Mouse (Mus musculus) lung, postnatal 0 days (tissue): ENCODE measurements around the gene Sema4g. TPM values are rescaled to one million over a fixed set of nuclear protein-coding genes. Genes with fewer than 3 reads are reported as not detected.

ENCODE experiments used
- ATAC-seq: fragments of 200-750 bp; cut with Nextera tagmentation; 2 replicates; pipeline ENCODE4 v1.8.0; 2017; ENCODE audit warnings: moderate library complexity
- DNase-seq: peaks from one replicate; pipeline ENCODE4 v3.0.0-alpha.2; 2016; ENCODE audit warnings: low spot score
- H3K27ac ChIP-seq: fragments of 300-500 bp; sonication (generic); 2 replicates; pipeline ENCODE4 v1.5.1; 2014; ENCODE audit warnings: antibody characterized with exemption, mild to moderate bottlenecking, low read length, mixed read lengths
- H3K27me3 ChIP-seq: fragments of 300-500 bp; sonication (generic); replicated peaks from 2 replicates; pipeline ENCODE4 v1.6.1; 2014; ENCODE audit warnings: low read length, mixed read lengths; ENCODE audit not compliant: insufficient read depth
- H3K36me3 ChIP-seq: fragments of 300-500 bp; sonication (generic); 2 replicates; pipeline ENCODE4 v1.6.1; 2014; ENCODE audit warnings: low read length, mixed read lengths; ENCODE audit not compliant: insufficient read depth
- H3K4me1 ChIP-seq: fragments of 300-500 bp; sonication (generic); 2 replicates; pipeline ENCODE4 v1.6.1; 2014; ENCODE audit warnings: antibody characterized with exemption, low read depth, low read length, mixed read lengths; ENCODE audit not compliant: insufficient read depth
- H3K4me2 ChIP-seq: fragments of 300-500 bp; sonication (generic); replicated peaks from 2 replicates; pipeline ENCODE4 v1.6.1; 2014; ENCODE audit warnings: low read depth, mild to moderate bottlenecking, low read length, moderate library complexity, mixed read lengths
- H3K4me3 ChIP-seq: fragments of 300-500 bp; sonication (generic); 2 replicates; pipeline ENCODE4 v1.5.1; 2014; ENCODE audit warnings: low read depth, low read length
- H3K9ac ChIP-seq: fragments of 300-500 bp; sonication (generic); replicated peaks from 2 replicates; pipeline ENCODE4 v1.6.1; 2014; ENCODE audit warnings: low read depth, mild to moderate bottlenecking
- H3K9me3 ChIP-seq: fragments of 300-500 bp; sonication (generic); 2 replicates; pipeline ENCODE4 v1.6.1; 2016; ENCODE audit warnings: low read length, mixed read lengths
- CTCF ChIP-seq: IDR thresholded peaks from 2 replicates; pipeline ENCODE4 v1.5.1; 2016; ENCODE audit warnings: antibody characterized with exemption, mild to moderate bottlenecking
- EP300 ChIP-seq: IDR thresholded peaks from 2 replicates; pipeline ENCODE4 v1.6.1; 2016; ENCODE audit warnings: antibody characterized with exemption, mild to moderate bottlenecking, control low read depth
- WGBS: fragments of 180-500 bp; shearing (Covaris S2); extraction: QIAGEN DNeasy Blood & Tissue Kit; methylation state at CpG from one replicate; pipeline ENCODE4 v1.1.7; 2014; 5-methylcytosine and 5-hydroxymethylcytosine counted together
- polyA plus RNA-seq: library from polyadenylated mRNA; unstranded; fragments of >200 nt; fragmentation: Nextera tagmentation; extraction: Ambion mirVana; gene quantifications from 2 replicates; pipeline ENCODE4 v1.2.1, GENCODE M21; 2015

Sema4g gene
- polyA plus RNA-seq, 1 experiment from 2014 or later = 0.47 TPM

DNA sequence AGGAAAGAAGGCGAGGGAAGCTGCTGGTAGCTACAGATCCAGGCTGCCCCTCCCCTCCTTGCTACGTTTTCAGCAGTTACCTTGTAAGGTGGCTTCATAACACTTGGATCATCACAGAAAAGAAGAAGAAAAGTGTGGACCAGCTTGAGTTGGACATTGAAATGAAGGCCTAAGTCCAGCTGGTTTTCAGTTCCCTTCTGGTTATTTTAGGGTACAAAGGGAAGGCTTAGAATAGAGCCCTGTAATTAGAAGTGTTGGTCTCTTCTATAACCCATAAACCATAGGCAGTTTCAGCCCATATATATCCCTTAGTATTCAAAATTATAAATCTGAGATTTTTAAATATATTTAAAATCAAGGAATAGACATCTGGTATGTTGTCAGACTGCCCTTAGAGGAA is 8.1 kb upstream of the Sema4g start:
- Histone ChIP-seq H3K27me3 (no peaks in the 10 kb centered on the region), H3K4me2 (no peak overlapping the region), H3K4me3 (no peak overlapping the region), H3K27ac (no peak overlapping the region), H3K9ac (no peak overlapping the region), H3K4me1 (no peaks in the 10 kb centered on the region), H3K36me3 (peaks cover 18% of the 10 kb centered on the region; the same call in 1 of the 2 replicates), H3K9me3 (no peaks in the 10 kb centered on the region)
- TF ChIP-seq EP300 = no peak
- no peak for TF ChIP-seq CTCF
- WGBS = 95% methylated on average over 2 of the region's 2 CpGs
- no peak for ATAC-seq
- DNase-seq = no peak

- H3K4me2 ChIP-seq = no peak overlapping the region
- no peaks in the 10 kb centered on the region for H3K4me1 ChIP-seq
- no peaks in the 10 kb centered on the region for H3K27me3 ChIP-seq
- H3K36me3 ChIP-seq = peaks cover 13% of the 10 kb centered on the region; the same call in 1 of the 2 replicates
- DNase-seq = no peak
- H3K4me3 ChIP-seq = no peak overlapping the region
- TF ChIP-seq CTCF = no peak
- TF ChIP-seq EP300 = no peak
- no peak for ATAC-seq
- no peaks in the 10 kb centered on the region for H3K9me3 ChIP-seq
- 65% methylated on average over 7 of the region's 7 CpGs for WGBS
- no peak overlapping the region for H3K9ac ChIP-seq
- no peak overlapping the region for H3K27ac ChIP-seq
Observed at GRCm38 (mm10) chr19:44982477-44983115, 6.3 kb upstream of the Sema4g start.

DNA sequence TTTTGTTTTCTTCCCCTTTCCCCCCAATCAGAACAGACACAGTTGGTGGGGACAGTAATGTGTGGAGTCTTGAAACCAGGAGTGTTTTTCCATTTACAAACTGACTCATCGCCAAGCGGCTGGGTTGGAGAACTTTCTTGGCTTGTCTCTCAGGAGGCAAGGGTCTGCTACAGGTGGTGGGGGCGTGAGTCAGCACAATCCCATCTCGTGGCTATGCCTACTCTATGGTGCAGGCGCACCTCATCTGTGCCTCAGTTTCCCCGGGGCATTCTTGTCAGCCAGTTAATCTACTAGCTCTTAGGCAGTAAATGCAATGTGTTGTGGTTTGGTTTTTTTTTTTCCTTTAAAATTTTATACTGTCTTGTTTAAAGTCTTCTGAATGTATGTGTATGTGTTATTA is 5.5 kb upstream of the Sema4g start:
- Histone ChIP-seq H3K36me3 (peaks cover 13% of the 10 kb centered on the region; the same call in 1 of the 2 replicates), H3K9me3 (no peaks in the 10 kb centered on the region), H3K27me3 (no peaks in the 10 kb centered on the region), H3K4me1 (no peaks in the 10 kb centered on the region), H3K9ac (no peak overlapping the region), H3K27ac (no peak overlapping the region), H3K4me2 (no peak overlapping the region), H3K4me3 (no peak overlapping the region)
- DNase-seq (no peak), ATAC-seq (no peak)
- TF ChIP-seq EP300 (no peak), CTCF (no peak)
- WGBS = 90% methylated on average over 6 of the region's 6 CpGs

DNA sequence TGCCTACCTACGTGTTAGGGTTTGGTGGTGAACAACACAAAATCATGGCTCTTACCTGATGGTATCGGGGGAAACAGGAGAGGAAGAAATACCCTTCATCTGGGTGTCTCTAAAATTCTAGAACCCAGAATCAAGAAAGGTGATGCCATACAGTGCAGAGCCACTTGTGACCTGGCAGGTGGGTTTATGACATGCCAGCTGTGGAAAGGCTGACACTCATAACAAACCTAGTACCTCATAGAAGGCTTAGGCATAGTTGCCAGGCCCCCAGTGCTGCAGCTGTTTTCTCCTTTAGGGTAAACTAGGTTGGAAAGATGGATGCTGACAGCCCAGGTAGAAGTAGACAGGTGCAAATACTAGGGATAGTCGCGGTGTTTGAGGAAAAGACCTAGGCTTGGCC is 4.5 kb upstream of the Sema4g start:
- H3K4me3 ChIP-seq = no peak overlapping the region
- H3K4me2 ChIP-seq = no peak overlapping the region
- WGBS = 94% methylated on average over 4 of the region's 4 CpGs
- H3K4me1 ChIP-seq = no peaks in the 10 kb centered on the region
- no peak overlapping the region for H3K9ac ChIP-seq
- no peak for TF ChIP-seq EP300
- no peak for TF ChIP-seq CTCF
- ATAC-seq (no peak), DNase-seq (no peak)
- H3K27ac ChIP-seq = no peak overlapping the region
- no peaks in the 10 kb centered on the region for H3K9me3 ChIP-seq
- H3K27me3 ChIP-seq = no peaks in the 10 kb centered on the region
- peaks cover 13% of the 10 kb centered on the region; the same call in 1 of the 2 replicates for H3K36me3 ChIP-seq

- H3K4me3 ChIP-seq = no peak overlapping the region
- no peaks in the 10 kb centered on the region for H3K27me3 ChIP-seq
- DNase-seq = no peak
- no peak overlapping the region for H3K4me2 ChIP-seq
- H3K27ac ChIP-seq = no peak overlapping the region
- no peak overlapping the region for H3K9ac ChIP-seq
- no peak for TF ChIP-seq CTCF
- TF ChIP-seq EP300 = no peak
- no peak for ATAC-seq
- H3K36me3 ChIP-seq = peaks cover 9% of the 10 kb centered on the region; the same call in 1 of the 2 replicates
- no peaks in the 10 kb centered on the region for H3K9me3 ChIP-seq
- H3K4me1 ChIP-seq = no peaks in the 10 kb centered on the region
- WGBS = 38% methylated on average over 5 of the region's 5 CpGs
Observed at GRCm38 (mm10) chr19:44985159-44985988, 3.5 kb upstream of the Sema4g start.

DNA sequence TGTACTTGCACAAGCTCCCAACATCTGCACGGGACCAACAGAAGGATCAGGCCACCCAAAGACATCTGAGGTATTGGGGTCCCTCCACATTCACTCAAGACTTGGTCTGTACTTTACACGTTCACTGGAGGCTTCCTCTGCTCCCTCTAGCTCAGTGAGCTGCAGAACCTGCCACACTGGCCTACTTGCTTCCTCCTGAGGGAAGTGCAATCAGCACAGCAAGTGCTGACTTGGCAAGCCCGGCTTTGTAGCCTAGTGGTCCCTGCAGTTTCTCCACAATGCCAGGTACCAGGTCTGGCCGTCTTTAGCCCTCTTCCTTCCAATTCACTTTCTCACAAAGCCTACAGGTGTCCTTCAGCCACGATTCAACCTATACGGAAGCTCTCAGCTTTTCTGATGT is 1.9 kb upstream of the Sema4g start:
- Histone ChIP-seq H3K4me1 (no peaks in the 10 kb centered on the region), H3K36me3 (no peaks in the 10 kb centered on the region), H3K9ac (no peak overlapping the region), H3K27ac (no peak overlapping the region), H3K27me3 (no peaks in the 10 kb centered on the region), H3K4me3 (no peak overlapping the region), H3K4me2 (no peak overlapping the region), H3K9me3 (no peaks in the 10 kb centered on the region)
- ATAC-seq (no peak), DNase-seq (no peak)
- no peak for TF ChIP-seq CTCF
- TF ChIP-seq EP300 = no peak
- 62% methylated on average over 6 of the region's 6 CpGs for WGBS
